Mouse (Mus musculus) mesoderm, embryonic 11.5 days (tissue): ENCODE measurements around the gene Gm20425.
A peak's percentile ranks its signal among the peaks of the same experiment; 100 is the strongest.

Source experiments
- DNase-seq: peaks from one replicate; pipeline ENCODE4 v3.0.0-alpha.2; 2012; ENCODE audit warnings: low read depth, low spot score

The Gm20425 gene

GRCm38 (mm10) chr9:103230151-103230951, at the start of gene Gm20425, which contains the start of gene Trf:
Gene Gm20425, minus strand, starts transcription at chr9:103230307.
Gene Trf, minus strand, starts transcription at chr9:103230444.
- peak; percentile 20 for DNase-seq

GRCm38 (mm10) chr9:103276876-103277275, 46.8 kb upstream of the Gm20425 start:
- no peak for DNase-seq

- no peak for DNase-seq
Measured at GRCm38 (mm10) chr9:103275676-103276075, 45.6 kb upstream of the Gm20425 start.

- DNase-seq: no peak
Measured at GRCm38 (mm10) chr9:103274819-103275218, 44.7 kb upstream of the Gm20425 start.

- no peak for DNase-seq
Measured at GRCm38 (mm10) chr9:103271104-103271503, 41.0 kb upstream of the Gm20425 start.

GRCm38 (mm10) chr9:103265778-103266177, 35.7 kb upstream of the Gm20425 start:
- DNase-seq: no peak

- DNase-seq: no peak
Measured at GRCm38 (mm10) chr9:103252906-103253305, 22.8 kb upstream of the Gm20425 start.

GRCm38 (mm10) chr9:103248618-103249017, 18.5 kb upstream of the Gm20425 start:
- no peak for DNase-seq

GRCm38 (mm10) chr9:103246526-103247168, 16.5 kb upstream of the Gm20425 start:
- DNase-seq: no peak

- DNase-seq: no peak
Measured at GRCm38 (mm10) chr9:103243640-103244039, 13.5 kb upstream of the Gm20425 start.

- no peak for DNase-seq
Measured at GRCm38 (mm10) chr9:103241206-103241605, 11.1 kb upstream of the Gm20425 start.

GRCm38 (mm10) chr9:103239471-103239870, 9.4 kb upstream of the Gm20425 start:
- DNase-seq: no peak

GRCm38 (mm10) chr9:103234565-103235165, 4.6 kb upstream of the Gm20425 start:
- no peak for DNase-seq

GRCm38 (mm10) chr9:103234059-103234458, 4.0 kb upstream of the Gm20425 start:
- no peak for DNase-seq

GRCm38 (mm10) chr9:103233006-103233395, 2.9 kb upstream of the Gm20425 start:
- no peak for DNase-seq

GRCm38 (mm10) chr9:103232232-103233005, 2.3 kb upstream of the Gm20425 start:
- no peak for DNase-seq

- DNase-seq: no peak
Measured at GRCm38 (mm10) chr9:103229037-103229867, 855 bp downstream of the Gm20425 start.

GRCm38 (mm10) chr9:103228370-103229003, 1.6 kb downstream of the Gm20425 start:
- DNase-seq: no peak

GRCm38 (mm10) chr9:103227760-103228159, 2.3 kb downstream of the Gm20425 start:
- DNase-seq: no peak

GRCm38 (mm10) chr9:103226806-103227205, 3.3 kb downstream of the Gm20425 start:
- DNase-seq: no peak
